Mouse (Mus musculus): ENCODE measurements around the gene Erg28.

DNA sequence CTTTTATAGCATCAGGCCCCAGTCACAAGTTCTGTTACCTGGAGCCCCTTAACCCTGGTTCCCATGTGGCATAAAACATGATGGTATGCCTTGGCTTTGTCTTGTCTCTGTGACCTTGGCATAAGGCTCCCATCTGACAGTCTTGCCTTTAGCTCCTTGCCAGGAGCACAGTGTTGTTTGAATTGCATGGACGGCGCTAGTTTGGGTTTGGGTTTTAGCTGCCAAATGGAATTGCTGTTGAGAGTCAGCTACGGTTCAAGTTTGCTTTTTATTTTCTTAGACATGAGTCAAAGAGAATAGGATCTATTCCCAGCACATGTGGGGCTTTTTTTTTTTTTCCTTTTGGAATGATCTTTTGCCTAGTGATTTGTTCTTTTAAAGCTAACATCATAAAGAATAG is 34.8 kb upstream of the Erg28 start:
- no peak for TF ChIP-seq POLR2A (IDR thresholded peaks at IDR 0.05; ENCODE audit: low read depth, low read length)
- no peak for TF ChIP-seq CTCF (IDR thresholded peaks at IDR 0.05; ENCODE audit: borderline replicate concordance, insufficient read depth, low read length)

Data from embryonic fibroblast, embryonic 13.5 days (primary cell).